Mouse (Mus musculus): ENCODE data around the gene Crybb1. TPM values are rescaled to one million over a fixed set of nuclear protein-coding genes. Genes with fewer than 3 reads are reported as not detected.

Crybb1 gene
- total RNA-seq, 1 experiment from 2014 or later: 2.7 TPM

DNA sequence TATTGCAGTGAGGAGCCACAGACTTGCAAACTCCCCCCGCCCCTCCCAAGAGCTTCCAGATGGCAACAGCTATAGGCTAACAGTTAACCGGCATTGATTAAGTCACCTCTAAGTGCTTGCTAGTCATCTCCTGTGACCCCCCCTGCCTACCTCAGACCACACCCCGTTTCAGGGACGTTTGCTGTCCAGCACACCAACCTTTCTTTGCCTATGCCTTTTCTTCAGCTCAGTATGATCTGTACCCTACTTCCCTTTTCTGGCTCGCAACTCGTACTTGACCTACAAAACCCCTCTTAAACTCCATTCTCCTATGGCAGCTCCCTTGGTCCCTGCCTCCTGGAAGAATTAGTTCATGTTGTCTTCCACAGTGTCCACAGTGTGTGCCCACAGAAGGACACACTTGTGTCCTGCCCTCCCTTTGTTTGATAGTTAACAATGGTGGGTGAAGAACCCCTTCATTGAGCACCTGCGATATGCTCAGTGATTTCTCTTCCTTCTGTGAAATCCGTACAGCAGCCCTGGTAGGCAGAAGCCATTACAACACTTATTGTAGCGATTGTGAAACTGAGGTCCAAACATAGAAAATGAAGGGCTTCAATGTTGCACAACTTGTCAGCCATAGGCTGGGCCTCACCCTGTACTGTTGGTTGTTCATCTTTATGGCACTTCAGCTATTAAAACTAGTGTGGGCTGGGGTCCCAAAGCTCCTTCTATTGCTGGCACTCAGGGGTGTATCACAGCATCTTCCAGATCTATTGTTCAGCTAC, 10.6 kb downstream of the Crybb1 start:
- DNase-seq: no peak

DNA sequence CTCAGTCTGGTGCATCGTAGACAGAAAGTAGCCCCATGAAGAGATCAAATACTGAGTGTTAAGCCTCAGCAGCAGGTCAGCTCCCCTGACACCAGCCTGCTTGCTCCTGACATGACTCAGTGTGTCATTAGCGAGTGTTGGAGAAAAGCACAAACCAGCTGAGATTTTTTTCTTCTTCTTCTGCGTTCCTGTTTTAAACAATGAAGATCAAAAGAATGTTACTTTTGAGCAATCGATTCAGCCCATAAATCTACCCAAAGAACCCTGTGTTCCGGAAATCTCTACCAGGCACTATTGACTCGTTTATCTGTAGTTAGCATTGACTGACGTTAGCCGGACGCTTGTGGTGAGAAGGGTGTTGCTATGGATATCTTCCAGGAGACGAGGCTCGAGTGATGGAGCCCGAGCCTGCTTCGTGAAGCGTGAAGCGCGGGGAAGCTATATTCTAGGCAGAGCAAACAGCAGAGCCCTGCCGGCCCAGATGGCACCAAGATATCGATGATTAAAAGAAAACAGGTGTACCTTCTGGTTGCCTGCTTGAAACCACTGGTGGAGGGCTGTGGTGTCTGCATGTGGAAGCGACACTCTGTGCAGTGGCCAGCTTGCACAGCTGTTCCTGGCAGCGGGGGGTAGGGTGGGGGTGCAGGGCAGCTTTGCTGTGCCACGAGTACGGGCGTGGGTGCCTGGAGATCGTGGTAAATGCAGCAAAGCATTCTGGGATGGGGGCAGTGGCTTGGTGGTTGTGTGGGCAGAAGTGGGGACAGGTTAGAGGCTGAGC, 15.3 kb downstream of the Crybb1 start:
- no peak for DNase-seq

DNA sequence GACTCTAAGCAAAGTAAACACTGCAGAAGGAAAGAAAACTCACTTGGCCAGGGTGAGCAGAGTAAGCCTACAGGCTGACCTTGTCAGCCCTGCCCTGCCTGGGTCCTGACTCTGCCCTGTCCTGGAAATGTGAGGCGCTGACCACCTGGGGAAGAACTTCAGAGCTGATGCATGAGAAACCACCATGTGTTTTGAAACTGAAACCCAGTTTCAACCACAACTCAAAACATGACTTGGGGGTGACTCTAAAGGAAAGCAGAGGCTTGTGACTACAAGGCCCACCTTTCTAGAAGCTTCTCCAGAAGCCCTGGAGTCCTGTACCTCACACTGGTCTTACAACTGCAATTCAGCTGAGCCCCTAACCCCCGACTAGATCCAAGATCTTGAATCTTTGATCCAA, 17.3 kb downstream of the Crybb1 start:
- peak; percentile 0 for DNase-seq

DNA sequence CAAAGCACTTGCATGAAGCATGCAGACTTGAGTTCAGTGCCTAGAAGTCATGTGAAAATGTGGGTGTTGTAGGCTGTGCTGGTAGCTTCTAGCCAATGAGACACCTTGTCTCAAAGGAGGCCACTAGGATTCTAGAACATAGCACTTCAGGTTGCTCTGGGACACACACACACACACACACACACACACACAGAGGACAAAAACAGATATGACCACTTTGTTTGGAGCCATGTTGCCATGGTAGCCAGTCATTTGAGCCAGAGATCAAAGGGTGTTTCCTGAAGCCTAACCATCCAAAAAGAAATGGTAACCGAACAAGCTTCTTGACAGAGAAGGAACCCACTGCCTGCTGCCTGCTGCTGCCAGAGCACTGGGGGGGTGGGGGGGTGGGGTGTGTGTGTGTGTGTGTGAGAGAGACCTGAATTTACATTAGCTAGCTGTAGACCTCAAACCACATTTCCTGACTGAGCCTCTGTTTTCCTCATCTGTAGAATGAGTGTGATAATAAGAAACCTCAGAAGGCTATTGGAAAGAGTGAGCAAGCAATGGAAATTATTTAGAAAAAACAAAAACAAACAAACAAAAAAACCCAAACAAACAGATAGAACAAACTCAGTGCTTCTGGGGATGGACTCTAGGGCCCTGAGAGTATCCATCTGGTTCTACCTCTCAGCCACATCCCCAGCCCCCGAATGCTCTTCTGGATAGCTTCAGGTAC, 18.3 kb downstream of the Crybb1 start:
- no peak for DNase-seq

DNA sequence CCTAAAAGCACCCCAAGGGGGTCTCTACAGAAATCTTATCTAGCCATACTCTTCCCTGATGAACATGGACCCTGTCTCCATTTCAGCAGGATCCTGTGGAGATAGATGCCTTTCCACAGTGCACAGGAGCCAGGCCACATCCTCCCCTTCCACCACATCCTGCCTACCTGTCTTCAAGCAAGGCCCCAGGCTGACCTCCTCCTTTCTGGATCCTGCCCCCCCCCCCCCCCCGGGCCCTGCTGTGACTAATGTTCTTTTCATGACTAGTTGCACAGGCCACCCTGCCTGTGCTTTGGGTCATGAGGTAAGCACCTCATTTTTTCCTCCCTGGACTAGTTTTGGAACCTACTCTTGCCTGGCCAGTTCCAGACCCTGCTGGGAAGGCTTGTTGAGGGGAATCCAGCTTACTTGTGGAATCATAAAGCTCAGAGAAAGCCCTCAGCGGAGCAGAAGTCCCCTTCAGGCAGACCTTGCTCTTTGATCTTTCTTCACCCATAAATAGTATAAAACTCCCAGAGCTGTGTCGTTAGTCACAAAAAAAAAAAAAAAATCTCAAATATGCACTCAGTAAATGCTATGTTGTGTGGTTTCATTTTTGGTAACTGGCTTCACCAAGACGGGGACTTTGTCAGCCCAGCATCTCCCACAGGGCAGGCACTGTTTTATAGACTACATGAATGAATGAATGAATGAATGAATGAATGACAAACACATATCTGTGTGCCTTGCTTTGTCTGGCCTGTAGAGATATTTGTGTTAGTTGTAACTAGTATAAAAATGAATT, 19.6 kb downstream of the Crybb1 start:
- DNase-seq: peak; percentile 2

DNA sequence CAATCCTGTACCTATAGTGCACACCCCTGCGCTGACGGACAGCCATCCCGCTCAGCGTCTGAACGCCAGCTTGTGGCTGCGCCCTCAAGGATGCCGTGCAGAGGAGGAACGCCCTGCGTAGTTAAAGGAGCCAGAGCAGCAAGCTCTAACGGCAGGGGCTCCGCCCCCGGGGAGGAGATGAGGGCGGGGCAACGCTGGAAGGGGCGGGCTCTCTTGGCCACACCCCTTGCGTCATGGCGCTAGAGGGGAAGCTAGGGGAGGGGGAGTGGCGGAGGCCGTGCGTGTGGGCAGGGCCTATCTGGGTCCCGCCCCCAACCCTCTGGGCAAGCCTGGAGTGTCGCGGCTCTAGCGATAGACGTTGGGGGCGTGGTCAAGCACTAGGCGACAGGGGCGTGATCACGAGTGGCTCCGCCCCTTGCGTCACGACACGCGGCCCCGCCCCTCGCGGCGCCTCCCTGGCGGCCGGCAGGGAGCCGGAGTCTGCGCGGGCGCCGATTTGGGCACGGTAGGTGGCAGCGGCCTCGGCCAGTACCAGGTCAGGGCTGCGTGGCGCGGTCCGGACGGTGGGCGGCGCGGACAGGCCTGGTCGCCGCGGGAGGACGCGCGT, 20.8 kb downstream of the Crybb1 start, which contains the start of gene Tpst2:
Gene Tpst2 (plus strand): TSS at position 425 of the 607 bp plus-strand sequence.
- DNase-seq: peak; percentile 99

DNA sequence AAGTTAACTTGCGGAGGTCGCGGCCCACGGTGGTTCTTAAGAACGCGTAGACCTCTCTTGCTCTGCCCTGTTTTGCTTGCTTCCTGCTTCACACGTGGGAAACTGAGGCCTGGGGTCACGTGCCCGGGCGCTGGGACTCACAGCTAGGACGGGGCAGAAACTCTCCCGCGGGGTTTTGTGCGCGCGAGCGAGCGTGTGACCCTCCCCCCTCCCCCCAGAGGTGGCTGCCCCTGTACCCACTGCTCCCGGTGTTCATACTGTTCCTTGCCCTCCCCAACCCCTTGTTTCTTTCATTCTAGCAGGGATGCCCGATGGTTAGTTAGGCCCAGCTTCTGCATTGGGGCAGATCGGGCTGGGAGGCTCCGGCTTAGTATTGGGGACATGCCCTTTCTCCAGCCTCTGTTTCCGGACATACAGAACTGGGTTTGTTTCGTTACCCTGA, 21.3 kb downstream of the Crybb1 start:
- no peak for DNase-seq

DNA sequence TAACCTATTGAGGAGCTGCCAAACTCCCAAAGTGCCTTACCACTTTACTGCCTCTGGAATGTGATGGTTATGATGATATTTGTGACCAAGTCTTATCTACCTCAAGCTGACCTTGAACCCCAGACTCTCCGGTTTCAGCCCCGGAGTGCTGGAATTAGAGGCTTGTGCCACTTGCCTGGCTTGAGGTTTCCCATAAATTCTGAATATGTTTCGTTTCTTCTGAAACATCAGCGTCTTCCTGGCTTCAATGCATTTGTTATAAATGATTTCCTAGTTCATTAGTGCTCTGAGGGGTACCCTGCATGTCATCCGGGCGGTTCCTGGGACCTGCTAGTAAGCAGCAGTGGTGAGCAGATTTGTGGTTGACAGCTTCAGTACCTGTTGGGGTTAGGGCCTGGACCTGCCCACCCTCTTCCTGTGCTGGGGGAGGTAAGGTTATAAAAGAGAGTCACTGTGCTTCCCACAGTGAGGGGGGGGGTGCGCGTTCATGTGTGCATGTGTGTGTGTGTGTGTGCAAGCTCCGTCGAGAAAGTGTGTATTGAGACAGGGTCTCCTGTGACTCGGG, 22.4 kb downstream of the Crybb1 start:
- DNase-seq: peak; percentile 12

DNA sequence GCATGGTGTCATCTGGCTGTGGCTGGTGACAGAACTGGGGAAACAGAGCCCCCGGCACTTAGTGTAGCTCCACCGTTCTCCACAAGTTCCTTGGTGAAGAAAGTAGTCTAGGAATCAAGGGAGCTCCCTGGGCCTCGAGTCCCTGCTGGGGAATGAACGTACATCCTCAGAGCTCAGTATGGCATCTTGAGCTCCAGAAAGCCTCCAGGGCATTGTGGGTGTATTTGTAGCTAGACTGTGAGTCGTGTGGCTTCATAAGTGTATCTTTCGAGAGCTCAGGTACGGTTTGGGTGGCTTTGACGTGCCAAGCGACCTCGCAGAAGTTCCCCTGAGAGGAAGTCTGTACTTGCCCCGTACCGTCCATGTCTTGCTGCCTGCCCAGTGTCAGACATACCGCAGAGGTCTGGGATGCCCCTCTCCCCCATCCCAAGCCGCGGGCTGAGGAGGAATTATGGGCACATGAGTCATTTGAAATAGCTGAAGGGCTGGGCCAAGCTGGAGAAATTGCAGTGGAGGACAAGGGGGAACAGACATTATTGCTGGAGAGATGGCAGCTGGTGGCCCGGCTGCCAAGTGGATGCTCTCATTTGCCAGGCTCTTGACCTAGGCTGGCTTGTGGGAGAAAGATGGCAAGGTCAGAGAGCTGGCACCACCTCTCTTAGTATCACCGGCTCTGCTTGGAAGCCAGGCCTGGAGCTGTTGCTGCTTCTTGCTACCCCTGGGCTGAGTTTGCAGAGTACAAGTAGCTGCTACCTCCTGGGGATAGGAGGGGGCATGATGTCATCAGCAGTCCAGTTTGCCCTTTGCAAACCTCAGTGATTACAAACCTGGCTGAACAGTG, 23.8 kb downstream of the Crybb1 start:
- peak; percentile 58 for DNase-seq

DNA sequence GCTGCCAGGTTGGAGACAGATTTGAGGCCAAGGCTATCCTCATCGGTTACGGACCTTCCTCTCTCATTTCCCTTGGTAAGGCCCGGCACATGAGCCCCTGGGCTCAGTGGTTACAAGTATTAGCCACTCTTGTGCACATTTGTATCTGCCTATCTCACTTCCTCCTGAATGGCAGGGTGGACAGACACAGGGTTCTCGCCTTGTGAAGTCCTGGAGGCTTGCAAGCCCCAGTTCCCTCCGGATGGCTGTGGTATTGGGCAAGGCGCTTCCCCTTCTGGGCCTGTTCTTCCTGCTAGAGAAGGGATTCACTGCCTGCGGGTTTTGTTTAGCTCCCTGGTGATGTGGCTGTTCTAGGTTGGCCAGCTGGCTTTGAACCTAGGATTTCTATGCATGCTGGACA, 24.5 kb downstream of the Crybb1 start:
- DNase-seq: peak; percentile 3

DNA sequence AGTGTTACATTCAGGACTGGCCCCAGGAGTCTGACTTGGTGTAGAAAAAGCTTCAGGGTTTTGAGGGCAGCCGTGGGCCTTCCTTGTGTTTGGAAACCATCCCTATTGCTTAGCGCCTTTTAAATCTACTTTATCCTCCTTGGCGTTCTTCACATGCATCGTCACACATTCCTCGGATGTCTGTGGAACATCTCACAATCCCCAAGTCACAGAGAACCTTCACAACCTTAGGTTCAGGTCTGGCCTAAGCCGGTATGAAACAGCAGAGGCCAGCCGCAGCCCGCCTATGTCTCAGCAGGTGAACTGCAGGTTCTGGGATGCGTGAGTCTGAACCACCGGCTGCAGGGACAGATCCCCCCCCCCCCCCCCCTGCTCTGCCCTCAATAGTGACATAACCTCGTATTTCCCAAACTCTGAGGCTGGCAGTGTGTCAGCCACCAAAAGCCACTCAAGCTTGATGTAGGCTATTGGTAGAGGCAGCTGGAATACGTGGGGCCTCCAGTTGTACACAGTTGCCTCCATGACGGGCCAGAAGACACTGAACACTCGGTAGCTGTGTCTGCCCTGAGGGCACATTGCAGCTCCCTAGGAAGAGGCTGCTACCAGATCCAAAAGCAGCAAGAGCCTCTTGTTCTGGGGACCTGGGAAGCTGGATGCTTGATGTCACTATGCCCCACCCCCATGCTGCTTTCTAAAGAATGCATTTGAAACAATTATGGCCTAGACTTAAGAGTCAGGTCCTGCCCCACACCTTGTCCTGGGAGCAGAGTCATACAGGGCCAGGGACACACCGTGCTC, 25.4 kb downstream of the Crybb1 start:
- DNase-seq: peak; percentile 27

DNA sequence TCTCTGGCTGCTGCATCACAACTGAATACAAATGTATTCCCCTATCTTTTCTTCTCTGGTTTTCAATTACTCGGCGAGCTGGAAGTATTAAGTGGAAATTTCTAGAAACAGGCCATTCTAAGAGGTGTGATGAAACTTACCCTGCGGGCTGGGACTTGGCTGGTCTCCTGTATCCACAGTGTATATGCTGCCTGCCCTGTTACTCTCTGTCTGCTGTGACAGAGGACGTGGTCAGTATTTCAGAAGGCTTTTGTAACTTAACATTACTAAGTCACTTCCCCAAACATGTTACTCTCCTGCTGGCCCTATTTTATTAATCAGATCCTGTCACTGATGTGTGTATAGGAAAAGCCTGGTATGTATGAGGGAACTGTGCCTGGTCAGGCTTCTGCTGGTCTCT, 26.1 kb downstream of the Crybb1 start:
- peak; percentile 4 for DNase-seq

DNA sequence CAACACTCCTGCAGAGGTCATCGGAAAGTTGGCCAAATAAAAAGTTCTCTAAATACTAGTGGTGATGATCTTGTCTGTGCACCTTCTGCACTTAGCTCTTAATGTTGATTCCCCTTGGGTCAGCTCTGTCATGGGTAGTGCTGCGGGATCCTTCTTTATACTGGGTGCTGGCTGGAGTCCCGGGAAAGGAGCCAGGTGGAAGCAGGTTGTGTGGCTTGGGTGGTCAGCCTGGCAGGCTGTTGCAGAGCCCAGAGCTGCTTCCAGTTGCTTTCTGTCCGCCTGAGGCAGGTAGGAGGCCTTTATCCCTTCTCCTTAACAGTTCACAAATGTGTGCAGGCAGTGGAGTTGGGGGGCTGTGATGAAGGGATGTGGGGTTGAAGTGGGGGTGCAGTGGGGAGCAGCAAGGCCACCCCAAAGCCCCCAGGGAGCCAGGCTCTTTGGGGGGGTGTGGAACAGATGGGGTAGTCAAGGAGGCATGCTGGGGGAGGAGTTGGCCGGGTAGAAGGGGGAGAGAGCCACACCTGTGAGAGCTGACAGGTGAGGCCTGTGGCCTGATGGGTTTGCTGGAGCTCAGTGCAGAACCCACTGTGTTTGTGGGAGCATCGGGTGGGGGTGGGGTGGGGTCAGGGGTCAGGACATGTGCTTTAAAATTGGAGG, 26.6 kb downstream of the Crybb1 start:
- no peak for DNase-seq

DNA sequence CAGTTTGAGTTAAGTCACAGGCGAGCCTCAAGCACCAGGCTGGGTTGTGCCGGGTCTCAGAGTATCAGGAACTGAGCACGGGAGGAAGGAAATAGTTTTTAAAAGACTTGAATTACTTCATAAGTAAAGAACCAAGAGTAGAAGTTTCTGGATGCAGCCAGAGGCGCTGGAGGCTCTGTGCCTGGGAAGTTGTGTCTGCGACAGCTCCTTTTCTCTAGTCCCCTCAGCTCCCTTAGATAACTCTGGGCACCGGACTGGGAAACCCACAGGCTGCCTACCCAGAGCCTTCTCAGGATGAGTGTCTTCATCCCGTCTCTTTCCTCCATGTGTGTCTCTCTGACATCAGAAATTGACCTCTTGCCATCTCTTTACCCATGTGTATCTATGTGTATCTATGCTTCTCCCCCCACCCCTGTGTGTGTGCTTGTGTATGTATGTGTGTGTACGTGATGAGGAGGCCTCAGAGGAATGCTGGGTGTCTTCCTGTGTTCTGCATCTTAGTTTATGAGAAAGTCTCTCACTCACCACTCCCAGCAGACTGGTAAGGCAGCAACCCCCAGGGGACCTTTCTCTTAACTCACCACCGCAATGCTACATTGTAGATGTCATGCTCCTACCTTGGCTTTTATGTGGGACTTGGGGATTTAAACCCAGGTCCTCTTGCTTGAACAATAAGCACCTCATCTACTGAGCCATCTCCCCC, 27.3 kb downstream of the Crybb1 start:
- DNase-seq: no peak

DNA sequence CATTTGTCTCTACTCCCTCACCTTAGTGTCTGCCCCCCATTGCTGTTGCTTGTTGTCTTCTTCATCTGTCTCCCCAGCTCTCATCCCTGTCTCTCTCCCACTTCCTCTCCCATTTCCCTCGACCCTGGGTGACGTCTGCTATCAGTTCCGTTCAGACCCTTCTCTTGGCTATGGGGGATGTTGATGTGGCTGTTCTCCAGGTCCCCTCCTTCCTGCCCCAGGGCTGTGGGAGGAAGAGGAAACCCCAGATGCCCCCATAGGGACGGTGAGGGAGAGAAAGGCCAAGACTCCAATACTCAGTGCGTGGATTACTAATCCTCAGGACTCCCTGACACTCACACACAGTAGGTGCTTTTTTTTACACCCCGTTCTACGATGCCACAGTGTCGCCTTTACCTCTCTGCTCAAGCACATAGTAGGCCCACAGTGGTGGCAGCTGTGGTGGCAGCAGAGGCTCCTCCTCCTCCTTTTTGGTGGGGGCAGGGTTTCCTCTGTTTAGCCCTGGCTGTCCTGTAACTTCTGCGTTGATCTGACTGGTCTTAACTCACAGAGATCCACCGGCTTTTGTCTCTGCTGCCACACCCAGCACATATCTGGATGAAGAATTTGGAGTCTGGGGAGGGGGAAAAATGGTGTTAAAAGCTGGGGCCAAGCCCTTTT, 28.1 kb downstream of the Crybb1 start:
- no peak for DNase-seq

DNA sequence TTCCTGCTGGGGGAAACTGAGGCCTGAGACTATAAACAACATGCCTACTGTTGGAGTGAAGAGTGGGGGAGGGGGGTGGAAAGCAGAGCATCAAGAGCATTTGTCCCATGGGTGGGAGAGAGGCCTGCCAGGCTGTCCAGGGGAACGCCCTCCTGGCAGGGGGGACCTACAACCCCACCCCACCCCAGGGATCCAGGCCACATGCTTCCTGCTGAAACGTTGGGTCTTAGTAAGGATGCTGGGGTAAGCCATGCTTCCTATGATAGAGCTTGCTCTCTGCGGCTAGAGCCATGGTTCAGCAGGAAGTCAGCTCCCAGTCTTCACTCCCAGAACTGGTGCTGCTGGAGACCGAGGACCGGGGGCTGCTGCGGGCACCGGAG, 28.6 kb downstream of the Crybb1 start:
- DNase-seq: no peak

DNA sequence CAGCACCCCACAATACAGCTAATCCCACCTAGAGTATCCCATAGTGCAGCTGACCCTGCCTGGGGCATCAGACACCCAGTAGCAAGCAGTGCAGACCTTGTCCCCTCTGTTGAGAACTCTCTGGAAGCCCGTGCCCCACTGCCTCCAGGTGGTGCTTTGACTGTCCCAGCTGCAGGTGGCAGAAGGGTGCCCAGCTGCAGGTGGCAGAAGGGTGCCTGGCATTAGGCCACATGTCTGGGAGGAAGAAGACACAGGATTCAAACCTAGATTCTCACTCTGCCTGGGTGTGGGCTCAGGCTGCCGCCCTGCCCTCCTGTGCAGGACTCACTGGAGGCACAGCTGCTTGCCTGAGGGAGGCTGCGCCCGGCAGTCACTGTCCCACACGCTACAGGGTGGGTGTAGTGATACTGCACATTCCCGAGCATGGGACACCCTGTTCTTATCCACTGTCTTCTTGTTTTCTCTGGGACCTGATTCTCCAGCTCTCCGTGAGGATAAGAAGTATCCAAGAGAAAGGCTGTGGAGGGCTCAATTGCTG, 30.0 kb downstream of the Crybb1 start:
- DNase-seq: no peak

Measured in adrenal gland, postnatal 25 days (tissue).